Comparison of ENCODE assay signal across 12 mouse cellular contexts in the genomic region with DNA sequence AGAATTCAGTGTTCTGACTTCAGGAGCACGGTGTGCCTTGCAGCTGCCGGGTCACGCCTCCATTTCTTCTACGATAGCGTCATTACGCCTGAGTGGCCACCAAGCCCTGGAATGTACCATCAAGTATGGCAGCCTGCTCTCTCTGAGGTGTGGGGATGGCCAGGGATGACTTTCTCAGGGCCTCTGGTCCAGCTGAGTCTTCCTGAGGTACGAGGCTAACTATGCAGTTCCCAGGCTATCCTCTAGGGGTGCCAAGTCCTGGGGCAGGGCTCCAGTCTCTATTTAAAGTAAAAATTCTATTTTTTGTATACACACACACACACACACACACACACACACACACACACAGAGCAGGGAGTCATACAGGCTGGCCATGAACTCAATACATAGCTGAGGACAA. TPM values are rescaled to one million over a fixed set of nuclear protein-coding genes. Genes with fewer than 3 reads are reported as not detected.
DNase-seq lines count a peak whose midpoint lies in the region; ATAC-seq and TF ChIP-seq lines count a peak whose summit lies in the region.
"Had no signal": no experiment of that assay in that cellular context is flagged by ENCODE, and none has a peak within 500 bp of the region (broad histone marks: within the 10 kb centered on the region; RNA-seq: fewer than 3 reads in every experiment).

No protein-coding gene starts in this region.

- H3K4me3 ChIP-seq in liver, adult 2 months (ENCODE audit: insufficient read depth, low read depth, low read length) = no peak overlapping the region
- no peak overlapping the region for H3K4me3 ChIP-seq in liver, postnatal 0 days (ENCODE audit: low read depth, low read length)
- H3K4me3 ChIP-seq: embryonic facial prominence, embryonic 13.5 days; stomach, embryonic 15.5 days had no signal

- no peak overlapping the region for H3K27ac ChIP-seq in liver, adult 2 months (replicated peaks; ENCODE audit: insufficient read depth, low read depth, low read length)
- no peak overlapping the region for H3K27ac ChIP-seq in liver, postnatal 0 days (ENCODE audit: low read depth)
- H3K27ac ChIP-seq: embryonic facial prominence, embryonic 13.5 days; stomach, embryonic 15.5 days had no signal

- intact Hi-C loops in left cerebral cortex, postnatal 10 days (cut with DNase I) = no loop called here

- no peaks in the 10 kb centered on the region for H3K4me1 ChIP-seq in liver, adult 2 months (ENCODE audit: control insufficient read depth, insufficient read depth, low read length)
- no peaks in the 10 kb centered on the region for H3K4me1 ChIP-seq in liver, postnatal 0 days (ENCODE audit: insufficient read depth)
- H3K4me1 ChIP-seq: embryonic facial prominence, embryonic 13.5 days; stomach, embryonic 15.5 days had no signal

- peak; percentile 61; the same call in 1 of the 2 replicates for TF ChIP-seq CTCF in liver, adult 2 months (IDR thresholded peaks at IDR 0.05; ENCODE audit: low read depth, low read length)
- peak; percentile 62 for TF ChIP-seq CTCF in liver, postnatal 0 days (IDR thresholded peaks at IDR 0.05; ENCODE audit: low read depth)

- TF ChIP-seq EP300 in liver, postnatal 0 days (IDR thresholded peaks at IDR 0.05; ENCODE audit: low read depth) = no peak

- TF ChIP-seq POLR2A in liver, adult 2 months (IDR thresholded peaks at IDR 0.05; ENCODE audit: extremely low read depth, insufficient read depth, low read length) = no peak

- H3K36me3 ChIP-seq in liver, adult 2 months (ENCODE audit: control insufficient read depth, insufficient read depth, low read length) = no peaks in the 10 kb centered on the region
- no peaks in the 10 kb centered on the region for H3K36me3 ChIP-seq in liver, postnatal 0 days (replicated peaks; ENCODE audit: insufficient read depth, low read length)

- no peaks in the 10 kb centered on the region for H3K27me3 ChIP-seq in liver, adult 2 months (ENCODE audit: control insufficient read depth, insufficient read depth, low read length)
- no peaks in the 10 kb centered on the region for H3K27me3 ChIP-seq in liver, postnatal 0 days (ENCODE audit: insufficient read depth, low read length)
- H3K27me3 ChIP-seq: embryonic facial prominence, embryonic 13.5 days; stomach, embryonic 15.5 days had no signal

- no peaks in the 10 kb centered on the region for H3K9me3 ChIP-seq in liver, postnatal 0 days (ENCODE audit: low read length)
- H3K9me3 ChIP-seq: embryonic facial prominence, embryonic 13.5 days; stomach, embryonic 15.5 days had no signal

- ATAC-seq in cerebellum, adult (ENCODE audit: insufficient number of reproducible peaks, low FRiP score, low TSS enrichment) = peak; percentile 36; the same call in 1 of the 2 replicates
- peak; percentile 50; the same call in 1 of the 2 replicates for ATAC-seq in liver, postnatal 0 days

- H3K4me2 ChIP-seq in liver, postnatal 0 days (ENCODE audit: low read depth, low read length) = no peak overlapping the region
- H3K4me2 ChIP-seq: embryonic facial prominence, embryonic 13.5 days; heart, embryonic 11.5 days; stomach, embryonic 15.5 days had no signal

- no peaks in the 10 kb centered on the region for H3K79me2 ChIP-seq in liver, adult 2 months (ENCODE audit: control insufficient read depth, insufficient read depth, low read length)

- 74% methylated on average over 7 of the region's 7 CpGs for WGBS in liver, adult 2 months
- WGBS in liver, postnatal 0 days (ENCODE audit: insufficient replicate concordance) = 72% methylated on average over 7 of the region's 7 CpGs

- DNase-seq in cerebellum, adult 11-12 months = no peak
- DNase-seq in liver, adult 2 months (ENCODE audit: extremely low read depth, low read depth, low spot score) = no peak
- DNase-seq in liver (no peak), R1 (ENCODE audit: low read depth, low spot score) (peak; percentile 42)
- DNase-seq in liver, postnatal 0 days = peak; percentile 38
- DNase-seq in left cerebral cortex, postnatal 10 days (ENCODE audit: extremely low spot score in 1 of 2, low spot score in 2 of 2) = no peak
- no peak for DNase-seq in neural tube, embryonic 10.5 days (ENCODE audit: extremely low spot score, low spot score)
- DNase-seq: adrenal gland, adult 2 months had no signal

- H3K9ac ChIP-seq in liver, adult 2 months (ENCODE audit: low read depth, low read length) = no peak overlapping the region
- no peak overlapping the region for H3K9ac ChIP-seq in liver, postnatal 0 days (replicated peaks)
- H3K9ac ChIP-seq: embryonic facial prominence, embryonic 13.5 days; stomach, embryonic 15.5 days had no signal

RNA-seq across cellular contexts. Expression of a gene that starts 12.4 kb away (rescaled TPM):
- total RNA-seq in liver, adult 2 months (2014; rRNA removed) = 21.0 and 24.3 TPM in 2 replicates
- polyA plus RNA-seq in liver, adult 2 months (2012; rRNA removed) = 22.2 and 31.5 TPM in 2 replicates
- polyA plus RNA-seq in liver, postnatal 0 days (2015; fragmentation: Nextera tagmentation; extraction: Ambion mirVana) = 36.6 and 37.0 TPM in 2 replicates
- 10 to 100 TPM; 81.5 to 82.4 TPM for total RNA-seq in left cerebral cortex, postnatal 10 days (2021)

RNA-seq across cellular contexts. Expression of a gene that starts 20.1 kb away (rescaled TPM):
- 1.0 and 1.9 TPM in 2 replicates for total RNA-seq in liver, adult 2 months (2014; rRNA removed)
- 1.4 and 1.5 TPM in 2 replicates for polyA plus RNA-seq in liver, adult 2 months (2012; rRNA removed)
- polyA plus RNA-seq in liver, postnatal 0 days (2015; fragmentation: Nextera tagmentation; extraction: Ambion mirVana) = 3.8 and 4.4 TPM in 2 replicates
- 10 to 100 TPM in 1 of 2 experiments, 1 to 10 TPM in 1; 9.8 to 11.5 TPM for total RNA-seq in left cerebral cortex, postnatal 10 days (2021)

Comparison
In these comparisons a context has a peak if more than half of its experiments do, and no peak if none do; other contexts are left out.
1. DNase-seq: peak in R1 (single experiment) and liver, postnatal 0 days (single experiment); none in cerebellum, adult 11-12 months (single experiment), liver, adult 2 months (single experiment), liver (single experiment), left cerebral cortex, postnatal 10 days (0 of 2) and neural tube, embryonic 10.5 days (single experiment).